Mouse (Mus musculus): Measurements from ENCODE around the gene Gm614.

DNA sequence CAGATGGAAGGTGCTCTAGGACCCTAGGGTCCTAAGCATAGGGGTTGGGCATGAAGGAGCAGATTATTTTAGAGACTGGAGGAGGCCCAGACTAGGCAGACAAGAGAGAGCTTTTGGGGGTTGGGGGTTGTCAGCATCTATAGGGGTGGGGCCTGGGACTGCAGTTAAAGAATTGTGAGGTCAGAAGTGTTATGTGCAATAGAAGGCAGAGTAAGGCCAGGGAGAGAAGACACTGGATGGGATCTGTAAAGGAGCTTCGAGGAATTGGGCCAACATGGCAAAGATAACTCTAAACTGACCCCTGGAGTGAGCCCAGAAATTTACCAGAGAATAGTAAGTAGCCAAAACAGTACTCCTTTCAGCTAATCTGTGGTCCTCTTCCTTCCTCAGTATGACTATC lies at the start of gene Gm614:
- TF ChIP-seq CTCF (IDR thresholded peaks at IDR 0.05; ENCODE audit: borderline replicate concordance, extremely low read depth, insufficient read depth, insufficient read length) (no peak), POLR2A (IDR thresholded peaks at IDR 0.05; ENCODE audit: borderline replicate concordance, extremely low read depth, insufficient read depth, insufficient read length, poor library complexity, severe bottlenecking) (no peak)

Measured in brain, embryonic 14.5 days (tissue).